Mouse (Mus musculus): ENCODE data around the gene Chst1.

- no peak for TF ChIP-seq CTCF (IDR thresholded peaks at IDR 0.05; ENCODE audit: low read depth)
- no peak for TF ChIP-seq EP300 (optimal IDR thresholded peaks at IDR 0.05)
These were observed 63.1 kb downstream of the Chst1 start for GRCm38 (mm10) chr2:92662534-92663068.
